Mouse (Mus musculus): ENCODE measurements around the gene Ccdc106.

- TF ChIP-seq CTCF (IDR thresholded peaks at IDR 0.05; ENCODE audit: low read depth), result no peak
- TF ChIP-seq EP300 (optimal IDR thresholded peaks at IDR 0.05), result no peak
Observed at GRCm38 (mm10) chr7:4996934-4997333, 23.4 kb upstream of the Ccdc106 start.
